Mouse (Mus musculus): Measurements from ENCODE around the gene Vash2. TPM values are rescaled to one million over a fixed set of nuclear protein-coding genes. Genes with fewer than 3 reads are reported as not detected.
"Not testable (repeated sequence)": the region's sequence is repeated elsewhere in the genome, so short reads cannot be mapped to it uniquely, and the experiment has no call there.

The Vash2 gene
- total RNA-seq (2022): 1 to 10 TPM in 1 of 4 experiments, under 1 TPM in 3; 0.08 to 1.0 (median 0.27) TPM

GRCm38 (mm10) chr1:190979100-190979563 lies at the start of gene Vash2:
Vash2 (minus strand) TSS chr1:190979296.
- peak; percentile 63 for DNase-seq (ENCODE audit: low spot score)

- peak; percentile 99 for DNase-seq (ENCODE audit: low spot score)
These were observed 47.1 kb upstream of the Vash2 start, which contains the start of gene Flvcr1 for GRCm38 (mm10) chr1:191026021-191026713. Flvcr1 (minus strand) TSS chr1:191026158.

- peak; percentile 9 for DNase-seq (ENCODE audit: low spot score)
These were observed 46.2 kb upstream of the Vash2 start for GRCm38 (mm10) chr1:191025016-191026012.

- not testable (repeated sequence) for DNase-seq (ENCODE audit: low spot score)
These were observed 44.7 kb upstream of the Vash2 start for GRCm38 (mm10) chr1:191023806-191024205.

GRCm38 (mm10) chr1:191023140-191023539 lies 44.0 kb upstream of the Vash2 start:
- no peak for DNase-seq (ENCODE audit: low spot score)

- no peak for DNase-seq (ENCODE audit: low spot score)
These were observed 41.9 kb upstream of the Vash2 start for GRCm38 (mm10) chr1:191021016-191021415.

GRCm38 (mm10) chr1:191020217-191020924 lies 41.3 kb upstream of the Vash2 start:
- DNase-seq (ENCODE audit: low spot score): no peak

GRCm38 (mm10) chr1:191019803-191020202 lies 40.7 kb upstream of the Vash2 start:
- DNase-seq (ENCODE audit: low spot score): no peak

- no peak for DNase-seq (ENCODE audit: low spot score)
These were observed 35.2 kb upstream of the Vash2 start for GRCm38 (mm10) chr1:191014271-191014670.

GRCm38 (mm10) chr1:191008707-191009106 lies 29.6 kb upstream of the Vash2 start:
- no peak for DNase-seq (ENCODE audit: low spot score)

- DNase-seq (ENCODE audit: low spot score): no peak
These were observed 23.1 kb upstream of the Vash2 start for GRCm38 (mm10) chr1:191002201-191002600.

- no peak for DNase-seq (ENCODE audit: low spot score)
These were observed 21.6 kb upstream of the Vash2 start for GRCm38 (mm10) chr1:191000686-191001085.

GRCm38 (mm10) chr1:190998027-190998426 lies 18.9 kb upstream of the Vash2 start:
- no peak for DNase-seq (ENCODE audit: low spot score)

- no peak for DNase-seq (ENCODE audit: low spot score)
These were observed 17.3 kb upstream of the Vash2 start for GRCm38 (mm10) chr1:190996346-190996877.

GRCm38 (mm10) chr1:190995548-190995947 lies 16.5 kb upstream of the Vash2 start:
- peak; percentile 46 for DNase-seq (ENCODE audit: low spot score)

- DNase-seq (ENCODE audit: low spot score): no peak
These were observed 10.5 kb upstream of the Vash2 start for GRCm38 (mm10) chr1:190989437-190990082.

GRCm38 (mm10) chr1:190981412-190981811 lies 2.3 kb upstream of the Vash2 start:
- no peak for DNase-seq (ENCODE audit: low spot score)

- no peak for DNase-seq (ENCODE audit: low spot score)
These were observed 1.4 kb upstream of the Vash2 start for GRCm38 (mm10) chr1:190980470-190980869.

- no peak for DNase-seq (ENCODE audit: low spot score)
These were observed 504 bp downstream of the Vash2 start for GRCm38 (mm10) chr1:190978511-190979073.

GRCm38 (mm10) chr1:190978001-190978400 lies 1.1 kb downstream of the Vash2 start:
- DNase-seq (ENCODE audit: low spot score): no peak
